Mouse (Mus musculus) layer of hippocampus, adult 9-10 months (tissue): Measurements from ENCODE around the gene Rai14.

Experiments used
- DNase-seq: peaks from one replicate; pipeline ENCODE4 v3.0.0; 2022; ENCODE audit warnings: low spot score

The Rai14 gene

DNA sequence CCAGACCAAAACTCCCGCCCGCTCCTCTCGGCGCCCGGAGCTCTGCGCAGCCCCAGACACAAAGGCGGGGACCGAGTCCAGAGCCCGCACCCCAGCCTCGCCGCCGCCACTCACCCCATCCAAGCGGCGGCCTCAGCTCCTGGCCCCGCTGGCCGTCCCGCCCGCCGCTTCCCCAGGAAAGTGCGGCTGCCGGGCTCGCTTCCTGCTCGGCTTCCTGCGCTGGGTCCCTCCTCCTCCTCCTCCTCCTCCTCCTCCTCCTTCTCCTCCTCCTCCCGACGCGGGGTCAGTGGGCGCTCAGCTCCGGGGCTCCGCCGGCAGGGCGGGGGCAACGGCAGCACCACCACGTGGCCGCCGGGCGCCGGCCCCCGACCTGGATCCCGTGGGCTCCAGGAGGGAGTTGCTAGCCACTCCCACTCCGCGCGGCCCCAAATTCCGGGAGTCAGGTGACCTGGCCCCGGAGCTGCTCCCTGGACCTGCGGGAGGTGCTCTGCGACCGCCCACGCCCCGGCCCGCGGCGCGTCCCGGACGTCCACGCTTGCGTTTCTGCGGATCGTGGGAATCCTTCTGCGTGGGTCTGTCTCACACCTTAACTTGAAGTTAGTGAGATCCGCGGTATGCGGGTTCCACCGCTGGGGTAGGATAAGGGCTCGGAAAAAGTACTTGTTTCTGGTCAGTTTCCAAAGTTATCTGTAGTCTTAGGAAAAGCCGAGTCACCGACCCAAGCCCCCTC, at the start of gene Rai14:
Rai14 (minus strand) TSS at position 216 of the 730 bp plus-strand sequence.
- no peak for DNase-seq

GRCm38 (mm10) chr15:10761441-10761840, 47.0 kb upstream of the Rai14 start:
- no peak for DNase-seq

DNA sequence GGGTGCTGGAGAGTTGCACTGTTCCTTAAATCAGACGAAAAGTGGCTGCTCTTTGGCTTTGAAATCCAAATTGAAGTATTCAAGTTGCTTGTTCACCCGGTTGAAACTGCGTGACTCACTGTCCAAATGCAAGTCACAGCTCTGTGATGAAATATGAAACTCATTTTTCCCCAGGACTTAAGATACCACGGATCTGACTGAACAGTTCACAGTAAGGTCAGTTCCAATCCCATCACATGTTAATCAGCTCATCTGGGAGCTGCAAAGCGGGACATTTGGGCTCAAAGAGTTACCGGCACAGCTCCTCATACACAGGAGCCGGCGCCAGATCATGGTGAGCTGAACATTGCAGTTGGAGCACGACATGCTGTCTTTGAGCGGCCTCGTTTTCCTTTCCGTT, 45.6 kb upstream of the Rai14 start:
- DNase-seq, result no peak

- DNase-seq, result no peak
Measured at GRCm38 (mm10) chr15:10759440-10759839, 45.0 kb upstream of the Rai14 start.

DNA sequence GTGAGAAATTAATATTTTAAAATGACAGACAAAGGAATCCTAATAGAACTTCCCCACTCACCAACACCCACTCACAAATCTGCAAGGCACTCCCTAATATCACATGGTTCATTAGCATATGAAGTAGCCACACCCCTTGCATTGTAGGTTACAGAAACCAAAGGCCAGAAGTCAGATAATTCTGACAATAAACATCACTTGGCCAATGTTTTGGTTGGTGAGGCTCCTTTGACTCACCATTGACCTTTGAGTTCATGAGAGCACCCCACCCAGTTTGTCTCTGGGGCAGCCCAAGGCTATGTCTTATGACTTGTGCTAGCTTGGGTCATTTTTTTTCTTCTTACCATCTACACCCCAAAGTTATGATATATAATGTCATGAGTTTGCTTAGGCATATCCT, 44.4 kb upstream of the Rai14 start:
- no peak for DNase-seq

DNA sequence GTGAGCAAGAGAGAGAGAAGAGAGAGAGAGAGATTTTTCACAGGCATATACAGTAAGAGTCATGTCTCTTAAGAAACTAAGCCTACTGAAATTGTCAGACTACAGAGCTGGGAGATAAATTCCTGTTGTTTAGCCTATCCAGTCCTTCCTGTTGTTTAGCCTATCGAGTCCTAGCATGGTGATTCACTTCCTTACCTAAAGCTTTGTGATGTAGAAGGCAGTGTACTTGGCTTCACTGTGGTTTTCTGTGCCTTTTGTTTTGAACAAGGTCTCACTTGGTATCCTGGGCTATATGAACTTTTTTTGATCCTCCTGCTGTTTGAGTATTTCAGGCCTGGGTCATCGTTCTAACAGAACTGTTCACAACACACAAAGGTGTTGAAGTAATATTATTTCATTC, 36.7 kb upstream of the Rai14 start:
- no peak for DNase-seq

DNA sequence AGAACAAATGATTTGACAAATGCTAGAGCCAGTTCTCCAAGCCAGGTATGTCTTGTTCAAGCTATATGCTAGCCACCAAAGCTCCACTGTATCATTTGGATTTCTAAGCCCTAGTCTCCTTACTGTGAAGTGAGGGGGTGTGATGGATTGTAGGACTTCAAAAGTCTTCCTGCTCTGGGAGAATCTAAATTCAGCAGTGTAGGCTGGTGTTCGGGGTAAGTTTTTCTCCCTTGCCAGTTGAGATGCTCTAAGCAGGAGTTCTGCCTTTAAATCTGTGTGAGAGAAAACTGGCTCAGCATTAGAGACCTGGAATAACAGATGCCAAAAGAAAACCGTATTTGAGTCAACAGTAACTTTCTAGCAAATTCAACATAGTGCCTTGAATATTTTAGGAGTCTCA, 35.9 kb upstream of the Rai14 start:
- DNase-seq, result no peak

DNA sequence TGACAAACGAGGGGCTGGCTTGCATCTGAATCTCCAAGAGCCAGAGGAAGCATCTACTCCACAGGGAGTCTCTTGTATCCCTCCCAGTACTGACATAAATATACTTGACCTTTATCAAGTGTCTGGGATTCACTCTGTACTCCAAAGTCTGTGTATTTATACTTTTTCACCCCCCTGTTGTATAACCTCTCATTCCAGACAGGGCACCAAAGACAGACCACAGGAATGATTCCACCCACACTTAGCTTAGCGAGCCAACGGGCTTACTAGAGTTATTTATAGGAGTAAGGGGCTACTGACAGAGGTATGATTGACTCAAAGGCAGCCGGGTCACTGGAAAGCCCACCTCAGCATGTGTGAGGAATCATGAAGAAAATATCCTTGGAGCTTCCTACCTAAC, 35.3 kb upstream of the Rai14 start:
- no peak for DNase-seq

- no peak for DNase-seq
Measured at GRCm38 (mm10) chr15:10747638-10748037, 33.2 kb upstream of the Rai14 start.

DNA sequence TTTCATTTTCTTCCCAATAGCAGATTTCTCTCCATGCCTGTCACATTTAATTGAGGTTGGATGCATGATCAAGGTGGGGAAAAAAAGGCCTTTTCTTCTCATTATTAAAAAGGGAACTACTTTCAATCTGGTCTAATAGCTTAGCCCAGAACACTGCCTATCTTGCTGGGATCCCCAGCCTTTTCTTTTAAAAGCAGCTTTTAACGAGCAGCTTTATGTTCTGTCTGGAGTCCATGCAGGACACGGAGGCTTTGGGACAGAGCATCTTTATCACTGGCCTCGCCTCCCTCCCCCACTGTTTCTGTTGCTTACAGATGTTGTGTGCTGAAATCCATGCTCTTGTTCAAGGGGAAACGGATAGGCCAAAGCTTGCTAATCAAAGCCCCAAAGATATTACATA, 32.8 kb upstream of the Rai14 start:
- no peak for DNase-seq

GRCm38 (mm10) chr15:10746303-10747051, 32.1 kb upstream of the Rai14 start:
- DNase-seq, result no peak

GRCm38 (mm10) chr15:10742441-10742840, 28.0 kb upstream of the Rai14 start:
- no peak for DNase-seq

DNA sequence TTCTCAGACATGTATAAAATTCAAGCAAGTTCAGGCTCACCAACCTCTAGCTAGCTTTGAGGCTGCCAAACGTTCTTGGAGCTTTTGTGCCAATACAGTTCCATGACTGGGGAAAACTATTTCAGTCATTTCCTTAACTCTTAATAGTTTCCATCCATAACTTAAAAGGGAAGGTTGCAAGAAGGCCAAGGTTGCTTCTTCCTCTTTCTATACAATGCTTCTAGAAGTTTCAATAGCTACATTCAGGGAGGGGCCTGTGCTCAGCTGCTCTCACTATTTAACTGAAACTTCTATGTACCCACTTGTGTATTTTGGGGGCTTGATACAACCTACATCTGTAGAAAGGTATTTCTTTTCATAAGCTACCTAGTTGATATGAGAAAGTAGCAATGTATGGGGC, 24.9 kb upstream of the Rai14 start:
- DNase-seq, result no peak

GRCm38 (mm10) chr15:10738354-10739142, 24.1 kb upstream of the Rai14 start:
- no peak for DNase-seq

GRCm38 (mm10) chr15:10735948-10736347, 21.5 kb upstream of the Rai14 start:
- DNase-seq, result no peak

DNA sequence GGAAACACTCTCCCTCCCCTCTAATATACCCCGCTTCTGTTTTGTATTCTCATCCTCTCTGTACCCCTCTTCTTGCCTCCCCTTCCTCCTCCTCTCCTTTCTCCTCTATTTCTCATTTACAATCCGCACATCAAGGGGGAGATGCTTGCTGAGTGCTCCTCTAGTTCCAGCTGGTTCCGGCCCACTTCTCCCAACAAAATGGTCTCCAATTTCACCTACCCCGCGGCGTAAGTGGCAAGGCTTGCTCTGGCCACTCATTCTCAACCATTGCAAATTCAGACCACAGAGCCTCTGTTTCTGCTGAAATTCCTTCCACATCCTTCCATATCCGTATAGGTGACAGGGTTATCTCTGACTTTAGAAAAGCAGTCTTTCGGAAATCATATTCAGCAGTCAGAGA, 20.8 kb upstream of the Rai14 start:
- DNase-seq, result no peak

- no peak for DNase-seq
Measured at GRCm38 (mm10) chr15:10731398-10731797, 17.0 kb upstream of the Rai14 start.

GRCm38 (mm10) chr15:10726272-10726671, 11.8 kb upstream of the Rai14 start:
- no peak for DNase-seq

DNA sequence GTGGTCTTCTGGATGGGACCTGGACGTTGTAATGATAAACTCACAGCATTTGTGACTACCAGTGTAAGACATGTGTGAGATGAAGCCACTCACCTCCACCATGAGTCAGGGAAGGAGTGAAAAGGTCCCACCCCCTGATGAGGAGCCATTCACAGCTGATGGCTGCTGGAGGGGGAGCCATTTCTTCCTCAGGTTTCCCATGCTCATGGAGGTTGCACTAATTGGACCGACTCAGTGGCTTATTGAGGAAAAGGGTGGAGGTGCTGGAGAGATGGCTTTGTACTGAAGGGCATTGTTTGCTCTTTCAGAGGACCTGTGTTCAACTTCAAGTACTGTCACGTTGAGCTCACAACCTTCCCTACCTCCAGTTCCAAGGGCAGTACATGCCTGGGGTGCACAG, 10.4 kb upstream of the Rai14 start:
- DNase-seq, result no peak

GRCm38 (mm10) chr15:10723507-10723906, 9.1 kb upstream of the Rai14 start:
- DNase-seq, result no peak

GRCm38 (mm10) chr15:10722629-10723339, 8.4 kb upstream of the Rai14 start:
- no peak for DNase-seq

DNA sequence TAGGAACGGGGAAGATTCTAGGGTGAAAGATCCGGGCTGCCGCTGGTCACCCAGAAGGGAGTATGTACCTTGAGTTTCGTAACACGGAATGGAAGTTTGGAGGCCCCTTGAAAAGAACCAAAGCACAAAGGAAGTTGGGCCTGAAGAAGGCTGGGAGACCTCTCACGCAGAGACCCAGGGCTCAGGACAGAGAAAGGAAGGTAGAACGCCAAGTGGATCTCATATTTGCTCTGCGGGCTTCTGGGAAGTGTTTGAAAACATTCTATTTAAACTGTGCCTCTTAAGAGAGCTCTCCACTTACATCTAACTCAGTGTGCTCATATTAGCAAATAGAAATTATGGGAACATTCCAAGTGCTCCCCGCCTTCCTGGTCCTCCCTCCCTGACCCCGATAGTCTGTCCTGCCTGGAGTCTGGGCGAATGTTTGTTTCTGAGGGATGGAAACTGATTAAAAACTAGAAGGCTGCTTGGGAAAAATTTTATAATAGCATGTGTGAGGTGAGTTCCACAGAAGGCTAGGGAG, 6.9 kb upstream of the Rai14 start:
- no peak for DNase-seq
